ENCODE assay signal across 33 mouse cellular contexts in the genomic region with DNA sequence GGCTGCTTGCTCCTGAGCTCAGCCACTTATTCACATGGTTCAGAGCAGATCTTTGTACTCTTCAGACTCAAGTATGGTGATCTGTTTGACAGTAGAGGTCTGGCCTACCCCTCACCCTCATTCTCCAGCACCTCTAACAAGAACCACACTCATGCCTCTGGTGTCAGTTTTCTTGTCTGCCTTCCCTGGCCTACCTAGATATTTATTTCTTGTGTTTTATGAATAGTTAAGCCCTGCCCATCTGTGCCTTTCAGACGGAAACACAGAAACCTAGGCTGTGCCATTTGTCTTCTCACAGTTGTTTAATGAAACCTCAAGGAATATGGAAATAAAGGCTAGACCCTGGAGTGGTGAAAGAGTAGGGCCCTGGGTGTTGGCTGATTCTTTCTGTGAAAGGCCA. TPM values are rescaled to one million over a fixed set of nuclear protein-coding genes. Genes with fewer than 3 reads are reported as not detected.
"Had no signal": no experiment of that assay in that cellular context is flagged by ENCODE, and none has a peak within 500 bp of the region (broad histone marks: within the 10 kb centered on the region; RNA-seq: fewer than 3 reads in every experiment).

No protein-coding gene starts in this region.

- H3K27me3 ChIP-seq: forebrain, embryonic 15.5 days had no signal

- H3K4me2 ChIP-seq: embryonic facial prominence, embryonic 12.5 days; embryonic facial prominence, embryonic 13.5 days; embryonic facial prominence, embryonic 15.5 days; forebrain, embryonic 12.5 days; forebrain, embryonic 13.5 days; forebrain, embryonic 15.5 days had no signal

- DNase-seq: cerebellum, adult 2 months; cerebellum, adult 8-10 months; cerebellum, adult 9-10 months; cerebellum, adult 9-11 months; cerebellum, postnatal 25 days; cerebellum, postnatal 36 days; embryo, embryonic 11 days; gastrocnemius, adult 2 months; gastrocnemius, postnatal 10 days; gastrocnemius, postnatal 14 days; gastrocnemius, postnatal 25 days; gastrocnemius, postnatal 36 days; heart, adult 11 months; heart, adult 2 months had no signal

- ATAC-seq: forebrain, embryonic 13.5 days; forebrain, embryonic 14.5 days; forebrain, embryonic 15.5 days; forebrain, embryonic 16.5 days had no signal

- H3K4me3 ChIP-seq: embryonic facial prominence, embryonic 10.5 days; embryonic facial prominence, embryonic 12.5 days; embryonic facial prominence, embryonic 13.5 days; embryonic facial prominence, embryonic 15.5 days; erythroblast, embryonic 14.5 days; forebrain, embryonic 10.5 days; forebrain, embryonic 12.5 days; forebrain, embryonic 13.5 days; forebrain, embryonic 15.5 days; gastrocnemius, adult 2 months; heart, adult 2 months had no signal

- H3K9ac ChIP-seq: embryonic facial prominence, embryonic 12.5 days; embryonic facial prominence, embryonic 13.5 days; embryonic facial prominence, embryonic 15.5 days; forebrain, embryonic 12.5 days; forebrain, embryonic 13.5 days; forebrain, embryonic 15.5 days had no signal

- H3K27ac ChIP-seq: embryonic facial prominence, embryonic 10.5 days; embryonic facial prominence, embryonic 12.5 days; embryonic facial prominence, embryonic 13.5 days; embryonic facial prominence, embryonic 15.5 days; forebrain, embryonic 10.5 days; forebrain, embryonic 12.5 days; forebrain, embryonic 13.5 days; forebrain, embryonic 15.5 days; gastrocnemius, adult 2 months; heart, adult 2 months had no signal

- H3K9me3 ChIP-seq: embryonic facial prominence, embryonic 10.5 days; embryonic facial prominence, embryonic 12.5 days; embryonic facial prominence, embryonic 13.5 days; embryonic facial prominence, embryonic 15.5 days; forebrain, embryonic 10.5 days; forebrain, embryonic 12.5 days; forebrain, embryonic 13.5 days; forebrain, embryonic 15.5 days had no signal

RNA-seq across cellular contexts. Expression of gene 3110082J24Rik, which starts 12.1 kb away (rescaled TPM):
- total RNA-seq: common myeloid progenitor, adult 5-6 weeks; gastrocnemius, adult 18-20 months; gastrocnemius, adult 2 months; gastrocnemius, adult 8-10 months; gastrocnemius, postnatal 10 days; gastrocnemius, postnatal 14 days; gastrocnemius, postnatal 25 days; gastrocnemius, postnatal 36 days; gastrocnemius, postnatal 4 days; granulocyte monocyte progenitor cell, adult 5-6 weeks; heart, adult 2 months; heart, adult 8-10 months had no signal
- polyA plus RNA-seq: embryonic facial prominence, embryonic 13.5 days; embryonic facial prominence, embryonic 14.5 days; embryonic facial prominence, embryonic 15.5 days; erythroblast, embryonic 14.5 days; gonadal fat pad, adult 2 months; heart, adult 2 months had no signal

RNA-seq across cellular contexts. Expression of gene Garem2, which starts 13.1 kb away (rescaled TPM):
- total RNA-seq: common myeloid progenitor, adult 5-6 weeks; gastrocnemius, adult 18-20 months; gastrocnemius, adult 2 months; gastrocnemius, adult 8-10 months; gastrocnemius, postnatal 25 days; gastrocnemius, postnatal 36 days; granulocyte monocyte progenitor cell, adult 5-6 weeks had no signal
- polyA plus RNA-seq: erythroblast, embryonic 14.5 days had no signal
